Mouse (Mus musculus) lung, adult 2 months (tissue): ENCODE measurements around the gene Setmar.
A peak's percentile ranks its signal among the peaks of the same experiment; 100 is the strongest.

ENCODE experiments used
- CTCF ChIP-seq: fragments of 200-500 bp; IDR thresholded peaks from 2 replicates; pipeline ENCODE4 v1.5.1; 2011; ENCODE audit warnings: mild to moderate bottlenecking, low read length, control low read depth; ENCODE audit not compliant: insufficient read depth
- POLR2A ChIP-seq: fragments of 200-500 bp; IDR thresholded peaks from 2 replicates; pipeline ENCODE4 v1.6.1; 2011; ENCODE audit warnings: low read depth, mild to moderate bottlenecking, control low read depth, low read length, borderline replicate concordance; ENCODE audit errors: extremely low read depth

DNA sequence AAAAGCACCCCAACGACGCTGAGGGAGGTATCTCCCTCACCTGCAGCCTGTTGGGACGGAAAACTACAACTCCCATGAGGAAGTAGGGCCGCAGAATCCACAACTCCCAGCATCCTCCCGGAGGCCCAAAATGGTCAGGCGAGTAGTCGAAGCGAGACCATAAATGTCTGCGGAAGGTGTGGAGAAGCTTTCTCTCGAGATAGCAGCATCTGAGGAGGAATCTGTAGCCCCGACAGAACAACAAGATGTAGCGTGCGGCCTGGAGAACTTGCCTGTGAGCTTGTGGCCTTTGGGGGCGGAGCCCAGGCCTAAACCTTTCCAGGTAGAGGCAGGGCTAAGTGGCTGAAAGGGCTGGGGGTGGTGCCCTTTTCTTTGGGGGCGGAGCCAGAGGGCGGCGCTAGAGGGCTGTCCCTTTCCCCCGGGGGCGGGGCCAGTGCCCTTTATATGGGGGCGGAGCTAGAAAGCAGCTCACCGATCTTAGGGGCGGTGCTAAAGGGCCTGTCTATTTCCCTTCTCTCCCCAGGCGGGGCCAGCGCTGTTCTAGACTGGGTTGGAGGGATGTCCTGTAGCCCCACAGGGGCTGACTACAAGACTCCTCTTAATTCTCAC is at the start of gene Setmar:
- TF ChIP-seq CTCF (no peak), POLR2A (peak; percentile 62)
